Mouse (Mus musculus) fat pad, adult 2 months (tissue): ENCODE results near the gene Hoxb7.

ENCODE experiments used
- DNase-seq: peaks from one replicate; pipeline ENCODE4 v3.0.0-alpha.2; 2011; ENCODE audit warnings: low read depth, low spot score; ENCODE audit errors: extremely low read depth

Hoxb7 gene

GRCm38 (mm10) chr11:96268031-96268745 is 18.2 kb upstream of the Hoxb7 start:
- no peak for DNase-seq

GRCm38 (mm10) chr11:96269869-96270268 is 16.6 kb upstream of the Hoxb7 start:
- DNase-seq: no peak

DNA sequence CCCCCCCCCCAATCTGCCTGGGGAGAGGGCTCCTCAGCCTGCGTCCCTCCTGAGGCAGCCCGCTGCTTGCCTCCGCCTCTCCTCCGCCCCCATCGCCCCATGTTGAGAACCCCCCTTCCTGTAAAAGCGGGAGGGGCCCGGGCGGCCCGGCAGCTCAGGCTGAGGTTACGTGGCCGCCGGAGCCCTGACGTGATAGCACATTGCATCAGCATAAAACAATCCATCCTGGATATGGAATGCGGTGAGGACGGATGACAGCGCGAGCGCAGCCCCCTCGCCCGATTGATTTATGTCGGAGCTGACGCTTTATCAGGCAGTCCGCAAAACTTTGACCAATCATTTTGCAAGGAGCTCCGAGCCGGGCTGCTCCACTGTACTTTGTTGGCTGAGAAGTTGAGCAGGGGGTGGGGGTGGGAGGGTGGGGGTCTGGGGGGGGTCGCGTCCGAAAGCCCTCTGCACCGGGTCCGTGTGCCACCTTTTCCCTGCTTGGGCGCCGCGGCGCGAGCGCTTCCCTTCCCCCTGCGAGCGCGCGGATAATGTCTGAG is 15.4 kb upstream of the Hoxb7 start, which contains the start of gene Hoxb9:
TSS of gene Hoxb9 (plus strand) at position 462 of the 545 bp plus-strand sequence.
- DNase-seq: no peak

DNA sequence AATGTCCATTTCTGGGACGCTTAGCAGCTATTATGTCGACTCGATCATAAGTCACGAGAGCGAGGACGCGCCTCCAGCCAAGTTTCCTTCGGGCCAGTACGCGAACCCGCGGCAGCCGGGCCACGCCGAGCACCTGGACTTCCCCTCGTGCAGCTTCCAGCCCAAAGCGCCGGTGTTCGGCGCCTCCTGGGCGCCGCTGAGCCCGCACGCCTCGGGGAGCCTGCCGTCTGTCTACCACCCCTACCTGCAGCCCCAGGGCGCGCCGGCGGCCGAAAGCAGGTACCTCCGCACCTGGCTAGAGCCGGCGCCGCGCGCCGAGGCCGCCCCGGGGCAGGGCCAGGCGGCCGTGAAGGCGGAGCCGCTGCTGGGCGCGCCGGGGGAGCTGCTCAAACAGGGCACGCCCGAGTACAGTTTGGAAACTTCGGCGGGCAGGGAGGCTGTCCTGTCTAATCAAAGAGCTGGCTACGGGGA is 14.8 kb upstream of the Hoxb7 start:
- no peak for DNase-seq

- no peak for DNase-seq
Observed at GRCm38 (mm10) chr11:96272024-96272921, 14.2 kb upstream of the Hoxb7 start.

DNA sequence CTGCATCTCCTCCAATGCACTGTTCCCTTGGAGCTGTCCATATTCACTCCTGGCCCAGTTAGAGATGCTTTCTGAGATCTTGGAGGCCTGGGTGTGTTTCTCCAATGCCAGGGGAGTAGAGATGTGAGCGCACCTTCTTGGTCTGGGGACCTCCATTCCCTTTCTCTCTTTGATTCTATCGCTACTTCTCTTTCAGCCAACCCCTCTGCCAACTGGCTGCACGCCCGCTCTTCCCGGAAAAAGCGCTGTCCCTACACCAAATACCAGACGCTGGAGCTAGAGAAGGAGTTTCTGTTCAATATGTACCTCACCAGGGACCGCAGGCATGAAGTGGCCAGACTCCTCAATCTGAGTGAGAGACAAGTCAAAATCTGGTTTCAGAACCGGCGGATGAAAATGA is 12.0 kb upstream of the Hoxb7 start:
- no peak for DNase-seq

GRCm38 (mm10) chr11:96275896-96276295 is 10.5 kb upstream of the Hoxb7 start:
- DNase-seq: no peak

DNA sequence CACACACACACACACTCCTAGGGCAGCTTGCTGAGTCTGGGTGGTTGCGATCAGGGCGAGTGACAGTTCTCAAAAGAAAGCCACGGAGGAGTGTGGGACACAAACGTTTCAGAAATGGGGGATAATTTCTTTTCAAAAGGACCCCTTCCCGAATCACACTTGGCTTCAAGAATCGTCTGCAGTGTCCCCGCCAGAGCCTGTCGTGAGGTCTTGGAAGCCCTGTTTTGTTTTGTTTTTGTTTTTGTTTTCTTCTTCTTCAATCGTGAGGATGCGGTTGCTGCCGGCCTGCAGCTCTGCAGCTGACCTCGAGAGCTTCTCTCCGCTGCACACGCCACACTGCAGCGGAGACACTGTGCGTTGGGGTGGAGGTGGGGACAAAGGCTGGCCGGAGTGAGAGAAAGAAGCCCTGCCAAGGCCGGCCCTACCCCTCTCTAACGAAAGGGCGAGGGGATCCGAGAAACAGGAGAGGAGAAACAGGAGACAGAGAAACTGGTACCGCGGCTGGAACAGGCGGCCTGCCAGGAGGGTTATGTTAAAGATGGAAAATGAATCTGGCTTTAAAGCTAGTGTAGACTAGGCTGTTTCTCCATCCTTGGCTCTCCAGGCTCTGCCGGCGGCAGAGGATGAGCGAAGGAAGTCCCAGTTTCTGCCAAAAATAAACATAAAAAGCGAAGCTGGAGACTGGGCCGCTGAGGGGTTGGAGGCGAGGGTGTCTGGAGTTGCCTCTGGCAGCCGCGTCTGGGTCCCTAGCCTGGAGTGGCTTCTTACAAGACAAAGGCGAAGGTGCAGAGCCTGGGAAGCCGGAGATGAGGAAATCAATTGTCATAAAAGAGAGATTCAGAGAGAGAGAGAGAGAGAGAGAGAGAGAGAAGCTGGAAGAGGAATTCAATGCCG is 9.0 kb upstream of the Hoxb7 start:
- DNase-seq: no peak

- DNase-seq: no peak
Observed at GRCm38 (mm10) chr11:96278324-96278723, 8.1 kb upstream of the Hoxb7 start.

- peak; percentile 1 for DNase-seq
Observed at GRCm38 (mm10) chr11:96278773-96279172, 7.7 kb upstream of the Hoxb7 start.

DNA sequence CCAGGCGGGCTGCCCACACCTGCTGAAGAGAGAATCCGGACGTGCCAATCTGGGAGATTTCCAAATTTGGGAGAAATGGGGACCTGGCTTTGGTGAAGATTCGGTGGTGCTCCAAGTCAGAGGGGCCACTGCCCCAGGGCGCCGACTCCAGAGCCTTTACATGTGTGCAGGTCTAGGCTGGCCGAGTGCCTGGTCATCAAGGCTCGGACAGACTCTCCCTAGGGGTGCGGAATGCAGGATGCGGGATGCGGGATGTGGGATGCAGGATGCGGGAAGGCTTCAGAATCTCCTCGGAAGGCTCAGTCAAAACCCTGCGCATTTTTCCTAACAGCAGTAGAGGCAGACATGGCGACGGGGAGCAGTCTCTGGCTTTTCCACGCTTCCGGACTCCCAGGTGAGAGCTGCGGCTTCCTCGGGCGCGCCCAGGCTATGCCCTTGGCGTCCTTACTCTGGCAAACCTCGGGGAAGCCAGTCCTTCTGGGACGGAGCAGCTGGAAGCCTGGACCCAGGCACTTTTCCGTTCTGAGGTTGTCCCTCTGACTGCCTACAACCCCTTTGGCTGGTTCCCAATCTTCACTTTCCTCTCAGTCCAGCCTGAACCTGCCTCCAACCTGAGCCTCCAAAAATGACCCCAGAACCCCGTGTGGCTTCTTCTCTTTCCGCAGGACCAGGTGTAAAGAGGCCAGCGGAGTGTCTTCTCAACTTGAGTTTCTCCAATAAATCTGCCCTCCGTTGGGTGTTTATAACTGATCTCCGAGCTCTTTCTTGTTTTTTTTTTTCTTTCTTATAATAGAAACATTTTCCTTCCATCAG is 6.8 kb upstream of the Hoxb7 start:
- DNase-seq: no peak

DNA sequence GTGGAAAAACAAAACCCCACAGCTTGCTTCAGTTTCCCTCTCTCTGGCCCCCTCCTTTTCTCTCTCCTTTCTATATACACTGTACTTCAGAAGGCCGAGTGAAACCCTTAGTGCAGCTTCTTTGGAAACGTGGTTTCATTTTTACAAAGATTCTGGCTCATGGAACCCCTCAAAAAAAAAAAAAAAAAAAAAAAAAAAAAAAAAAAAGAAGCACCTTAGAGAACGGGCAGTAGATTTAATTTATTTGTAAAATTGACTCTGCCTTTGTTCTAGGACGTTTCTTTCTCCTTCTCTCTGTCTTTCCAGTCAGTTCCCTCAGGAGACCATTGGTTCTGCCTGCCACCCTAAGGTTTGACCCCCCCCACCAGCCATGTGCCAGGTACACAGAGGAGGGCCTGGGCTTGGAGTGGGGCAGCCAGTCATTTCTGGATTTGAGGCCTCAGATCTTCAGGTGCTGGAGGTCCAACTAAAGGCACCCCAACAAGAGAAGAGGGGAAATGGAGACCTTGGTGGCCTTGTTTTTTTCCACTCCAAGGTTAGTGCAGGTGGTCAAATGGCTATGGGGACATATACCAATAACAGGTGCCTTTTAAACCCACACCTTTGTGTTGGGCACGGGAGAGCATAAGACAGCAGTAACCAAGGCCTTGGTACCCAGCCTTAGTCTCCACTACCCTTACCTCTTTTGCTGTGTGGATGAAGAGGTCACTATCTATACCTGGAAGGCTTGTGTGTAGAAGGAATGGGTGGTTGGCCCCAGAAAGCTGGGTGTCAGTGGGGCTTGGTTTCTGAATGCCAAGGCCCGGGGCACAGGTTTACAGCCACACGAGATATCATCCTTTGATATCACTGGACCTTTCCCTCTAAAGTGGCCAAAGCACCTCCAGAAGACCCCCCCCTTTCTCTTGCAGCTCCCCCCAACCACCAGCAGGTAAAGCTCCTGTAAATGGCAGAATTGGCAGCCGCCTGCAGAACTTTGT is 5.7 kb upstream of the Hoxb7 start:
- no peak for DNase-seq

DNA sequence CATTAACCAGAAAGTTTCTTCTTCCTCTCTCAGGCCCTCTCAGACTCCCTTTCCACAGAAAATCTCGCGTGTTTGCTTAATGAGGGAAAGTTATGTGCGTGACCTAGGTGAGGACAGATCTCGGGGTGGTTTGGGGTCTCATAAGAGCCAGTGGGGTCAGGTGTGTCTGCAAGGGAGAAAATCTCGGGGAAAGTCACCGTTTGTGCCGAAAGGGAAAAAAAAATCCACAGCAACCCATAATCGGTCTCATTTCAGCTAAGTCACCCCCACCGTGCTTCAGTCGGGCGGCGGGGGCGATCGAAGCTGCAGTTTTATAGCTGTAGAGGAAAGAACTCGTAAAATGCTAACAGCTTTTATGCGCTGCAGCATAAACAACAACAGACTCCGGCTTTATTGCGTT is 5.0 kb upstream of the Hoxb7 start:
- DNase-seq: no peak

DNA sequence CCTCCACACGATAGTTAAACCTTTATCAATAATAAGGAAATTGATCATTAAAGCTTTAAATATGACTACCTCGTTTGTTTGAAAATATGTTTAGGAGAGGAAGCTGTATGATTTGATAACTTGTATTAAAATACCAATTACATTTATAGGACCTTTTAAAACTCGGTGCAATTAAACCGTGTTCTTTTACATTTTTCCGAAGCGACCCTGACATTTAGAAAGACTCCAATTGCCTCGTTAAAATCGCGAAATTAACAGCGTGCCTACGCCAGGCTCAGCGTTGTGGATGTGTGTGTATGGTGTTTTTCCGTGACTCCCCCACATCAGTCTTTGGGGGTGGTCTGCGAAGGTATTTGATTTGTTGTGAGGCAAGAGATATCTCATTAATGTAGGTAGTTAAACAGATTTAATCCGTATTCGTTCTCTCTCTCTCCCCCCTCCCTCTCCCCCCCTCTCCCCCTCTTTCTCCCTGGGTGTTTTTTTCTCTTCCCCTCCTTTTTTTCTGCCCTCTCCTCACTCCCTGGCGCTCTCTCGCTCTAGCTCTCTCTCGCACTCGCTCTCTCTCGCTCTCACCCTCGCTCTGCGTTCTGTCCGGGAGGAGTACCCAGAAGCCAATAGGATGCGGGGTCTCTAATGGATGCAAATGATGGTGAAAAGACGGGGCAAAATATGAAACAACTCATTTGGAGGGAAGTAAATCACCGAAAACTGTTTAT is 4.4 kb upstream of the Hoxb7 start, which contains the start of gene Hoxb8:
TSS of gene Hoxb8 (plus strand) at position 51 of the 716 bp plus-strand sequence.
- no peak for DNase-seq

DNA sequence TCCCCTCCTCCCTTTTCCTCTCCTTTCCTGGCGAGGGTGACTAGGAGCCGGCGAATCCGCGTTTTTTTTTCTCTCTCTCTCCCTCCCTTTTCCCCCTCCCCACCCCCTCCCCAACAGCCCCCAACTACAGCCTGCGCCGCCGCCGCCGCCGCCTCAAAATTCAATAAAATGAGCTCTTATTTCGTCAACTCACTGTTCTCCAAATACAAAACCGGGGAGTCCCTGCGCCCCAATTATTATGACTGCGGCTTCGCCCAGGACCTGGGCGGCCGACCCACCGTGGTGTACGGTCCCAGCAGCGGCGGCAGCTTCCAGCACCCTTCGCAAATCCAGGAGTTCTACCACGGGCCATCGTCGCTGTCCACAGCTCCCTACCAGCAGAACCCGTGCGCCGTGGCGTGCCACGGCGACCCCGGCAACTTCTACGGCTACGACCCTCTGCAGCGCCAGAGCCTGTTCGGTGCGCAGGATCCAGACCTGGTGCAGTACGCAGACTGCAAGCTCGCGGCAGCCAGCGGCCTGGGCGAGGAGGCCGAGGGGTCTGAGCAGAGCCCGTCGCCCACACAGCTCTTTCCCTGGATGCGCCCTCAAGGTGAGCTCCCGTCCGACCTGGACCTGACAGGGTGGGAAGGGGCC is 3.5 kb upstream of the Hoxb7 start:
- DNase-seq: no peak

GRCm38 (mm10) chr11:96284041-96284749 is 2.2 kb upstream of the Hoxb7 start:
- DNase-seq: no peak
